Mouse (Mus musculus) CD8-positive naive resting alpha-beta T cell, adult 57 days (primary cell): ENCODE measurements around the gene Olfr108. TPM values are rescaled to one million over a fixed set of nuclear protein-coding genes. Genes with fewer than 3 reads are reported as not detected.

Source experiments
- total RNA-seq: library from RNA; stranded (reverse); gene quantifications from one replicate; pipeline ENCODE4 v1.2.4, GENCODE M21; 2023

Gene Olfr108
- not detected for total RNA-seq

DNA sequence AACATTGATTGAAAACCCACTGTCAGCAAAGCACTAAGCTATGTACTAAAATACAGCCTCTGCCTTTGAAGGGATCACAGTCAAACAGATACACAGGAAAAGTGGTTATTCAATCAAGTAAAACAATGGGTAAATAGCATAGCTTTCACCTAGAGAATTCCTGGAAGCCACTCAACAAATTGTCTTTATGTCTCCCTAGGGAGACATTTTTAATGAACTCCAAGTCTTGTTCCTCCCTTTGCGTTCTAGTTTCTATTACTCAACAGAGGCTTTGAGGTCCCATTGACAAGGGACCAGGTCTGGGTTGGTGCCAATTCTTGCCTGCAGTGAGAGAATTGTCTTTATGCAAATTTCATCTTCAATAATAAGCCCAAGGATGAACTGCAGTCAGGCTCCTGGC lies at the start of gene Olfr108:
Gene Olfr108, plus strand, starts transcription at position 301 of the 400 bp plus-strand sequence.

DNA sequence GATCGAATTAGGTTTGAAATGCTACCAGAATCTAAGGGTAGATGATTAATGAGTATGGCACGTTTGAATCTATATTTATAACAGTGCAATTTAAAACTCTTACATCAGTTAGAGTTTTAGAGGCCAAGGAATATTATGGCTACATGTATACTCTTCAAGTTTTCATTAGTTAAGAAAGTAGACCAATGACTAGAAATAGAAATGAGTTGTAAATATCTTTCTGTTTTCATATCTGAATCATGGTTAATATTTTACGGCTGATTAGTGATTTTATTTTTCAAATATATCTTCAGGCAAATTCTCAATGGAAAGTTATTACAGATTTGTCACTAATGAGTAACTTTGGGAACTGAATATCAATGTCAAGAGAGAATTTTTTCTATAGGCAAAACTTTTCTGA lies 46.4 kb upstream of the Olfr108 start, which contains the start of gene Olfr107:
Gene Olfr107, plus strand, starts transcription at position 301 of the 400 bp plus-strand sequence.

DNA sequence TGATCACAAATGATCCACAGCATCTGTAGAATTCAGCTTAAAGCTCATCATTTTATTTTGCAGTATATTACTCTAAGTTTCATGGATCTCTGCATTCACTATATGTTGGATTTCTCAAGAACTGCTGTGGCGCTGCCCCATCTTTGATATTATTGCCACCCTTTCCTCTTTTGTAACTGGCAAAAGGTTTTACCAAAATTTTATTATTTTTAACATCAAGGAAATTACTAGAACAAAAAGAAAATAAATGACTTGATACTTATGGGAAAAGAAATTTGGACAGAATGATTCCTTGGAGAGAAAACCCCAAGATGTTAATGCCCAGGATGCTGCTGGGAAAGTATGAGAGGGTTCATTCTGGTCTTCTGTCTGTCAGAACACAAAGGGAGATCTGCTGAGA lies 13.3 kb downstream of the Olfr108 start, which contains the start of gene Olfr109:
Gene Olfr109, plus strand, starts transcription at position 301 of the 400 bp plus-strand sequence.

DNA sequence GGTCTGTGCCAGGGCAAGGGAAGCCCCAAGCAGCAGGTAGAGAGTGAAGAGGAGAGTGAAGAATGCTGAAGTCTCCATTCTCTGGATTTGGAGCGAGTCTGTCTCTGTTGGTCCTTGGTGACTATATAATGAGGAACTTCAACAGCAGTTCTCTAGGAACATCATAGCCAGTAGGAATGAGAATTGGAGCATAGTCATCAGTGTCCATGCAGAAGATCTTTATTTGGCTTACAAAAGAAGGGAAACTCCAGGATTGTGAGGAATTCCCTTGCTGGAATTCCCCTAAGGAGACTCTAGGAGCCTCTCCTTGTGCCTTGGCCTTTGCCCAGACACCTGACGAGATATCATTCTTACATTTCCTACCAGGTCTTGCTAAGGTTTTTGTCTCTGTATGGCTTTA lies 38.2 kb downstream of the Olfr108 start, which contains the start of gene H2-M2:
Gene H2-M2, minus strand, starts transcription at position 101 of the 400 bp plus-strand sequence.

DNA sequence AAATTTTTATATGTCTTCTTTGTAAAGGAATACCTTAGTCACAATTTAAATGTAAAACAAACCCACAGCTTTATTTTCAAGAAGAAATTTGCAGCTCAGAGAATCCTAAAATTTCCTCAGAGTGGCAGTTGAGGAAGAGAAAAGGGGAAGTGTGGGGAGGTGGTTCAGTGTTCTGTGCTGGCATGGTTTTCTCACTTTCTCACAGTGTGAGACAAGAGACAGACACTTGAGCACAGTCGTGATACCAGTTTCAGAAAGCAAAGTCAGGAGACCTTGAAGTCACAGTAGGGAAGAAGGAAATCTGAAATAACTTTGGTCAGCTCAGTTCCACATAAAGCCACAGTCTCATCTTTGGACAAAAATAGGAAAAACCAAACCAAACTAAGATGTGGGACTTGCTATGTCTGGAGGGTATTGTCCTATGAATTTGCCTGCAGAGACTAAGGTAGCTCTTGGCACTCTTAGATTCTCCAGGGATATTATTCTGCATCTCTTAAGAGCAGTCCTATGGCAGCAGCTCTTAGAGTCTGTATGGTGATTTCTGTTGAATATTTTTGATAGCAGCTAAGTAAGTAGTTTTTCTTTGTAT lies 46.7 kb downstream of the Olfr108 start, which contains the start of gene Olfr110:
Gene Olfr110, plus strand, starts transcription at position 539 of the 589 bp plus-strand sequence.

Other genes with a start within 250 kb of the Olfr108 start
- gene Olfr94, start 244.5 kb upstream of the Olfr108 start, total RNA-seq: not detected
- gene Olfr95, start 232.4 kb upstream of the Olfr108 start, total RNA-seq: not detected
- gene Olfr96, start 225.3 kb upstream of the Olfr108 start, total RNA-seq: not detected
- not detected for gene Olfr97, start 208.2 kb upstream of the Olfr108 start, total RNA-seq
- gene Olfr98, start 181.7 kb upstream of the Olfr108 start, total RNA-seq: not detected
- gene H2-M3, start 175.3 kb upstream of the Olfr108 start, total RNA-seq: 38.8 TPM
- not detected for gene Olfr99, start 162.0 kb upstream of the Olfr108 start, total RNA-seq
- gene Olfr101, start 141.2 kb upstream of the Olfr108 start, total RNA-seq: not detected
- not detected for gene Olfr102, start 128.4 kb upstream of the Olfr108 start, total RNA-seq
- not detected for gene Olfr103, start 105.8 kb upstream of the Olfr108 start, total RNA-seq
- gene Olfr104-ps, start 85.9 kb upstream of the Olfr108 start, total RNA-seq: not detected
- not detected for gene Olfr105-ps, start 66.4 kb upstream of the Olfr108 start, total RNA-seq
- not detected for gene Olfr106-ps, start 55.1 kb upstream of the Olfr108 start, total RNA-seq
- gene Olfr107, start 46.3 kb upstream of the Olfr108 start, total RNA-seq: not detected
- not detected for gene Olfr109, start 13.4 kb downstream of the Olfr108 start, total RNA-seq
- not detected for gene H2-M2, start 38.1 kb downstream of the Olfr108 start, total RNA-seq
- not detected for gene Olfr110, start 47.0 kb downstream of the Olfr108 start, total RNA-seq
- gene Olfr111, start 62.5 kb downstream of the Olfr108 start, total RNA-seq: not detected
- gene Olfr112, start 124.0 kb downstream of the Olfr108 start, total RNA-seq: not detected
- not detected for gene Olfr113, start 132.2 kb downstream of the Olfr108 start, total RNA-seq
- not detected for gene Olfr114, start 147.3 kb downstream of the Olfr108 start, total RNA-seq
- not detected for gene Olfr115, start 181.6 kb downstream of the Olfr108 start, total RNA-seq
- not detected for gene Olfr116, start 181.7 kb downstream of the Olfr108 start, total RNA-seq
- gene Olfr117, start 218.3 kb downstream of the Olfr108 start, total RNA-seq: not detected
- not detected for gene Olfr118, start 221.5 kb downstream of the Olfr108 start, total RNA-seq